Mouse (Mus musculus): Measurements from ENCODE around the gene Fthl17c.
"Not testable (repeated sequence)": the region's sequence is repeated elsewhere in the genome, so short reads cannot be mapped to it uniquely, and the experiment has no call there.

DNA sequence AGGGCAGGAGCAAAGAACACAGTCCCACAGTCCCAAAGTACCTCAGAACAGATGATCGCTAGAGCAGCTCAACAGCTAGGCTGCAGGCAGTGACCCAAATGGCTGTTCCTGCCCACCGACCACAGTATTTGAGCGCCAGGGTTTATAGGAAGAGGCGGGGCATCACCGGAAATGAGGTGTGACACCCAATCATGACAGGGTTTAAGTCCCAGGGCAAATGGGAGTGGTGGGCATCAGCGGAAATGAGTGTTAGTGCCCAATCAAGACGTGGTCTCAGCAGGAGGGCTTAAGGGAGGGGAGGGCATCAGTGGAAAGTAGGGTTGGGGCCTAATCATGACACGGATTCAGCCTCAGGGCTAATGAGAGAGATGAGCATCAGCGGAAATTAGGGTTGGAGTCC lies 10.3 kb upstream of the Fthl17c start, which contains the start of gene Fthl17d:
- TF ChIP-seq CTCF (IDR thresholded peaks at IDR 0.05; ENCODE audit: borderline replicate concordance, control insufficient read depth, extremely low read depth, insufficient read depth, low read length, poor library complexity); POLR2A (IDR thresholded peaks at IDR 0.05; ENCODE audit: control insufficient read depth, extremely low read depth, insufficient read depth, low read length, poor library complexity): not testable (repeated sequence)

All from thymus, adult 2 months (tissue).